Mouse (Mus musculus): Measurements from ENCODE around the gene Samd4.
"Not testable (repeated sequence)": the region's sequence is repeated elsewhere in the genome, so short reads cannot be mapped to it uniquely, and the experiment has no call there.

Gene Samd4

DNA sequence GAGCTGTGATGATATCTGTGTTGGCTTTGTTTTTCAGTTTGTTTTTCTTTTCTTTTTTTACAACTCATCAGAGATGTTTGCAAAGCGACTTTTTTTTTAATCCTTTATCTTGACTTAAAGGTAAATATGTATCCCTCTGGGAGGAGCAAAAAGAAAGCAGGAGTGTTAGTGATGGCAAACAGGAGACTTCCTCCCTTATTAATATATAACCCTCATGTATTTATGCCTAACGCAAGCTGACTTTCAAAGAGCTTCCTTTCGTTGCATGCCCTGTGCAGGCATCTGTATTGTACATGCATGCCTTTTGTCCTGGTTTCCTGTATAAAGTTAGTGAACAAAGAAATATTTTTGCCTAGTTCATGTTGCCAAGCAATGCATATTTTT is 222.5 kb downstream of the Samd4 start:
- DNase-seq (ENCODE audit: low read depth, low spot score) = no peak

DNA sequence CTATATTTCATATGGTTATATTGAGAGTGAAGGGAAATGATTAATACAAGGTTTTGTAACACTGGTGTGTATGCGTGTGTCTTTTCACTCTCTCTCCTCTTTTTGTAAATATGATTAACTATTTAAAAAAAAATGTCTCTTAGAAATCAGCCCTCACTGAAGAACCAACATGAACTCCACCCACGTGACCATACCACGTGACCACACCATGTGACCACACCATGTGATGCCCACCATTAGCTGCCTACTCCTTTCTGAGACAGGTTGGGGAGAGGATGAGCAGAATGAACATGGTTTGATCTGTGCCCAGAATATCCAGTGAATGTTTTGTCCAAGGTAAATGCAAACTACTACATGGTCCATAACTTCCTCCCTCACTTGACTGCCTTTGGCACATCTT is 223.1 kb downstream of the Samd4 start:
- no peak for DNase-seq (ENCODE audit: low read depth, low spot score)

DNA sequence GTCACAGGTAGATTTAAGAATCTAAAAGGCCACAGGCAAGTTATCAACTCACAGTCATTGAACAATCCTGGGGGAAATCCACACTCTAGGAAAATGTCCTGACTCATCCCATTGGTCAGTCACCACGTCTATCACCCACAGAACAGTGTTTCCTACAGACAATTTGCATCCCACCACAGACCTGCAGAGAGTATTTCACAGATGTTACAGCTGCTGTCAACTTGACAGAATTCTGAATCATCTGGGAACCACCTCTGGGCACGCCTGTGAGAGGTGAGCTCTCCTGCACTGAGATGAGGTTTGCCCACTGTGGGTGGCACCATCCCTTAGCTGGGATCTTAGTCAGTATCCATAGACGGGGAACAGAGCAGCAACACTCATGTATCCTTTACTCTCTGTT is 224.8 kb downstream of the Samd4 start:
- DNase-seq (ENCODE audit: low read depth, low spot score) = no peak

DNA sequence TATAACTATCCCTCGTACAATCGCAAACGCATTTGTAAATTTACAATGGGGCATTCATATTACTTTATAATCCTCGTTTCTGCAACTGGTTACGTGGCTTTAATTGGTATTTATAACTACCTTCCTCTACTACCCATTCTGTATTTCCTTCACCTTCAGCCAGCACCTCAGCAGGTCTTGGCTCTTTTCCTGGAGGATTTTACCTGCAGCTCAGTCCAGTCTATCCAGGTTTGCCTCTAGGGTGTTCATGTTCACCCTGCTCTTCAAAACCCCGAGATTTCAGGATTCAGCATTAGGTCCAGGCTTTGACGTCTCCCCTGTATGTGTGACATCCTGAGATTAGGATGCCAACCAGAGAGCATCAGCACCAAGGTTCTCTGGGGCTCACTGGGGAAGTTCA is 227.7 kb downstream of the Samd4 start:
- DNase-seq (ENCODE audit: low read depth, low spot score) = not testable (repeated sequence)

DNA sequence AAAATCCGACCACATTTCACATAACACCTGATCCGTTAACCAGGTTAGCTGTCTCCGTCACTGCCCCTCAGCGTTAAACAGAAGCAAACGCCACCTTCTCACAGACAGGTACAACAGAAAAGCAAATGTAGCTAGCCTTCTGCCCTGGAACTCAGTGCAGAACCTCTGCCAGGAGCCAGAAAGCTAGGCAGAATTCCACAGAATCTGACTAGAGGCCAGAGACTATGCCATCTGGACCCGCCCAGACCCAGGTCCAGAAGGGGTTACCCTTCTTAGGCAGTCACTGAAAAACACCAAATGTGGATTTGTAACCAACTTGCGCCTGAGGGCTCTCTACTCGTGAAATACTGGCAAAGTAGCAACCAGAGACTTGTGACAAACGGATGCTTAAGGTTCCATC is 228.7 kb downstream of the Samd4 start:
- DNase-seq (ENCODE audit: low read depth, low spot score) = peak; percentile 16

DNA sequence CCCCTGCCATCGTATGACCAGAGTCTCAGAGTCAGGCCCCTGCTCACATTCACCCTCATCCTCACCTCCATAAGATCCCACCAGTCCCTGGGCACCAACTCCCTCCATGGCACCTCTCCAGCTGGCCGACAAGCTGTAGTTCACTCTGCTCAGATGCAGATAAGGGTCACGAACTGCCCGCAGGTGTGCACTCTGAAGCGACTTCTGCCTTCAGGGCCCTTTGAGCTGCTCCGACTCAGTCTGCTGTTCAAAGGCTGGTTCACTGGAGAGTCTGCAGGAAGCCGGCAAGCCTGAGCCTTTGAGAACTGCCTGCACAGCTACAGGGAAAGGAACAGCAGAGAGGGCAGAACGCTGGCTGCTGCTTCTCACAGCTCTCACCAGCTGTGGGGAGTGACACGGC is 232.5 kb downstream of the Samd4 start:
- DNase-seq (ENCODE audit: low read depth, low spot score) = no peak

DNA sequence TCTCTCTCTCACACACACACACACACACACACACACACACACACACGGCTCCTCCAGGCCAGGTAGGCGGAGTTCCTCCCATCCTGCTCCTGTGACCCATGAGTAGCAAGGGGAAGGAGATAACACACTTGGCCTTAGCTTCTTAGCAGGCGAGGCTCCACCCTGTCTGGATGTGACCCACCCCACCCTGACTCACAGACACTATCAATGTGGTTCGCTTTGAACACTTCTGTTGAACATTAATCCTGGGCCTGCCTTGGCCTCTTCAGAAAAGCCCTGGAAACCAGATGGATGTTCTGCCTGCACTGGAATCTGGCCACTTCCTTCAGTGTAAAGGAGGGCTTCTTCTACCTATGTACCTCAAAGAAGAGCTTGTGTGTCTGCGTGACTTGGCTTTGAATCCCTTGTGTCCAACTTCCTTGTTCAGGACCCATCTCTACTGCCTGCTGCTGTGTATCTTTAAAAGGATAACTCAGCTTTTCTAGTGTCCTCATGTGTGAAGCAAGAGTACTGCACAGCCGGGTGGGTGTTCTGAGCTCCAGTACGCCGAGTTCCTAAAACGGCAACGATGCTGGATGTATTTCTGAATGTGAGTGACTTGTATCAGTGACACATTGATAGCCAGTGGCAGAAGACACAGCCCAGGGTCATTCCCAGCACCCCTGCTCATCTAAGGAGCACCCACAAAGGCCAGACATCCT is 233.6 kb downstream of the Samd4 start:
- DNase-seq (ENCODE audit: low read depth, low spot score) = no peak

DNA sequence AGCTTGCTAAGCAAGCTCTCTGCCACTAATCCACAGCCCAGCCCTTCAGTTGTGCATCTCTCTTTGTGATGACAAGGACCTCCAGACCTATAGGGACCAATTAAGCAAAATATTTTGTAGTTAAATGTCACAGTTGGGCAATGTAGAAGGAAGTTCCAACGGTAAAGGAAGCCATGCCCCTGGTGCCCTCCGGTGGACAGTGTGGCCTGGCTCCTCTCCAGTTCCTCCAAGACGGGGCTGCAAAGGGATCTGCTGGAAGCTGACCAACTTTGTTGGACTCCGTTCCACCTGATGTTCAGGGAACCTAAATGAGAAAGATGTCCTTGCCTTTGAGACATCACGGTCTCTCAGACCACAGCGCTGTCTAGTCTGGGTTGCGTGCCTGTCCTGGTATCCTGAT is 234.9 kb downstream of the Samd4 start:
- DNase-seq (ENCODE audit: low read depth, low spot score) = no peak

DNA sequence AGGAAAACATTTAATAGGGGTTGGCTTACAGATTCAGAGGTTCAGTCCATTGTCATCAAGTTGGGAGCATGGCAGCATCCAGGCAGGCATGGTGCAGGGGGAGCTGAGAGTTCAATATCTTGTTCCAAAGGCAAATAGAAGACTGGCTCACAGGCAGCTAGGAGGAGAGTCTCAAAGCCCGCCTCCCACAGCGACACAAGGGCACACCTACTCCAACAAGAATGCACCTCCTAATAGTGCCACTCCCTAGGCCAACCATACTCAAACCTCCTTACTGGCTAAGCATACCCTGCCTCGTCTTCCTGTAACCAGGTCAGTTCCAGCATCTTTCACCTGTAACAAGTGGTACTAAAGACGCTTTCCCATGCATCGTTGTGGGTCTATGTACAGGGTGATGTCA is 245.3 kb downstream of the Samd4 start:
- DNase-seq (ENCODE audit: low read depth, low spot score) = no peak

DNA sequence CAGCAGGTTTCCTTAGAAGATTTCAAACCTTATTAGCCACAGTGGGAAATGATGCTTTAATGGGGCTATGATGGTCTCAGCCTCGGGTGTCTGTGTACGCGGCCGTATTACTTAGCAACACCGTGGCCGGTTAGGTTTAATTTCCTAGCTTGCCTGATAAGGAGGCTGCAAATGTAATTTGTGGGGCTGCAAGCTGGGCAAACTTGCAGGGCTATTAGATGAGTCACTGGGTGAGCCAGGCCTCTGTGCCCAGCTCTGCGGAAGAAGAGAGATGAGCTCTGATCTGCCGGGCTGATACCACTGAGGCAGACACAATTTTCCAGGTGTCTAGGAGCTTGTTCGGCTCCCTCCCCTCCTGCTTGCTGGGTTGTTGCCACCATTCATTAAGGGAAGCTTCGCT is 251.3 kb downstream of the Samd4 start:
- no peak for DNase-seq (ENCODE audit: low read depth, low spot score)

DNA sequence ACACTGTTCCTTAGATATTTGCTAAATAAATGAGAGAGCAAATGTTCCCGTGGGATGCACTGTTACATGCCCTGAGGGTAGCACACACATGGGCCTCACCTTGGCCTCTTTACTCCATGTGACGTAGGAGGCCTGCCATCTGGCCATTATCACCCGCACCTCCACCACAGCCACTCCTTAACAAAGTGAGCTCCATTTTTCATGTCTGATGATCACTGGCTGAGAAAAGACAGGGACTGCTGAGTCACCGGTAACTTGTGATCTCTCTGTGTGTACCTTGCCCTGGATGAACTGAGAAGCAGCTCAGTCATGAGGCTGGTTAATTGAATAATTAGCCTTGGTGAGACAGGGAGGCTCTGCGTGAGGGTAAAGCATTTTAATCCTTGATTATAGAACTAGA is 254.0 kb downstream of the Samd4 start:
- no peak for DNase-seq (ENCODE audit: low read depth, low spot score)

DNA sequence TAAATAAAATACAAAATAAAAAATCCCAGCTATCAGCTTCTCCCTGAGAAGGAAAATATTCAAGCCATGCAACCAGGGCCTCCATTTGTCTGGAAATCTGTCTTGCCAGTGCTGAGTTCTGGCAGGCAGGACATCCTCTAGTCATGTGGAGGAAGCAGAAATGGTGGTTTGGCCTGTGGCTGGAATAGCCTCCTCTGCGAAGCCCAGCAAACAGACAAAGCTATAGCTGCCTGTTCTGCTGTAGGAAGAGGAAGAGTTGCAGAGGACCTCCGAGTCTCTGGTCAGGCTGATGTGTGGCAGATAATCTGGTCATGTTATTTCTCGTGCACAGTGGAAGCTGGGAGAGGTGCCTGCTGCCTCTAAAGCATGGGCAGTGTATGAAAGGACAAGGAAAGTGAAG is 256.2 kb downstream of the Samd4 start:
- DNase-seq (ENCODE audit: low read depth, low spot score) = no peak

DNA sequence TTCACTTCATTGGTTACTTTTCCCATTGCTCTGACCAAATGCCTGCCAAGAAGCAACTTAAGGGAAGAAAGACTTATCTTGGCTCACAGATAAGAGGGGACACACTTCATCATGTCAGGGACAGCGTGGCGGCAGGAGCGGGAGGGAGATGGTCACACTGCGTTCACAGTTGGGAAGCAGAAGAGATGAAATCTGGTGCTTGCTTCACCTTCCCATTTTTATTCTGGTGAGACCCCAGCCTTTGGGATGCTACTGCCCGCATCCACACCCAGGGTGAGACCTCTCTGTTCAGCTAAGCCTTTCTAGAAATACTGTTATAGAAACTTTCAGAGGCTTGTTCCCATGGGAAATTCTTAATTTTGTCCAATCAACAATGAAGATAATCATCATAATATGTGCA is 261.7 kb downstream of the Samd4 start:
- no peak for DNase-seq (ENCODE audit: low read depth, low spot score)

DNA sequence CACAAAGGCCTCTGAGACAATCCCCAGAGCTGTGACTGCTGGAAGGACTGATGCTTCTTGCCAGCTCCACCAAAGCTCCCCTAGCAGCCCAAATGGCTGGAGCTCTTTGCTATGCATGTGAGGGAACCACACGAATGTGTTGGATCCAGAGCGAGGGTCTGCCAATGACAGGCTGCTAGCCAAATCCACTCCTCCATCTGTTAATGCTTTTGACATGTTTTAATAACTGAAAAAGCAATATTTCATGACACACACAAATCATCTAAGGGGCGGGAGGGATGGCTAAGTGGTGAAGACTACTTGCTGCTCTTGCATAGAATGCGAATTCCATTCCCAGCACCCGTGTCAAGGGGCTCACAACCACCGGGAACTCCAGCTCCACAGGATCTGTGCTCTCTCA is 268.7 kb downstream of the Samd4 start:
- no peak for DNase-seq (ENCODE audit: low read depth, low spot score)

DNA sequence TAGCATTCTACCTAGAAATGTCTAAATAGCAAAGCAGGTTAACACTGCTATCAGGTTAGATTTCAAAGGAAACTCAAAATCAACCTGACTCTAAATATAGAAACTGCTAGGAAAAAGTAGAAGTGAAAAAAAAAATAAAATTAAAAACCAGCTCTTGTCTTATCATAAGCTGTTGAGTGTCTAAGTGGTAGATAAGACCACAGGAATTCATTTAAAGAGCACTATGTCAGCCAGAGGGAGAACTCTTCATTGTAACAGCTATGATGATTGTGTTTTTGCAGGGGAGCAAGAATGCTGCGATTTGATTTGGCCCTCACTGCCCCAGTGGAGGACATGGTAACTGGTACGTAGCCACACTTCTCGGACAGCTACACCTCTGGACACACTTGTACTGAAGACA is 271.6 kb downstream of the Samd4 start:
- no peak for DNase-seq (ENCODE audit: low read depth, low spot score)
